Mouse (Mus musculus): ENCODE measurements around the gene Cst9.

Gene Cst9

GRCm38 (mm10) chr2:148834912-148835311 lies at the start of gene Cst9:
Cst9 (plus strand) TSS chr2:148835147.
- DNase-seq (ENCODE audit: low read depth): no peak

- DNase-seq (ENCODE audit: low read depth): no peak
Observed at GRCm38 (mm10) chr2:148789142-148789541, 45.8 kb upstream of the Cst9 start, which contains the start of gene Cst12. Cst12 (plus strand) TSS chr2:148789361.

DNA sequence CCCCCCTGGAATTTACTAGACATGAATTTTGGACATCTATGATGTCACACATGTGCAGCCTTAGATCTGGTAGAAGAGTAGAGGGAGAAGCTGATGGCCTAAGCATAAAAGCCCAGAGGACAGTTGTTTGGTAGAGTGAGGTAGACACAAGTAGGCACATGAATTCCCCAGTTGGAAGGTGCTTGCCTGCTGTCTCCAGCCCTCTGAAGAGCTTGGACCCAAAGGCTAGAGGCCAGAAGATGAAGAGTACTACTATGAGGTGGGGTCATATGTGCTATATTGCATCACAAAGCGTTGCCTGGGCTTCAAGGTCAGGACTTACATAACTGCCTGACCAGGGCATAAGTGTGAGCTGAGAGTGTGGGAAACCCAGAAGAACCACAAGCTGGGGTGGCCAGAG lies 36.5 kb upstream of the Cst9 start, which contains the start of gene Cst8:
Gene Cst8 (plus strand): TSS at position 301 of the 400 bp plus-strand sequence.
- DNase-seq (ENCODE audit: low read depth): no peak

DNA sequence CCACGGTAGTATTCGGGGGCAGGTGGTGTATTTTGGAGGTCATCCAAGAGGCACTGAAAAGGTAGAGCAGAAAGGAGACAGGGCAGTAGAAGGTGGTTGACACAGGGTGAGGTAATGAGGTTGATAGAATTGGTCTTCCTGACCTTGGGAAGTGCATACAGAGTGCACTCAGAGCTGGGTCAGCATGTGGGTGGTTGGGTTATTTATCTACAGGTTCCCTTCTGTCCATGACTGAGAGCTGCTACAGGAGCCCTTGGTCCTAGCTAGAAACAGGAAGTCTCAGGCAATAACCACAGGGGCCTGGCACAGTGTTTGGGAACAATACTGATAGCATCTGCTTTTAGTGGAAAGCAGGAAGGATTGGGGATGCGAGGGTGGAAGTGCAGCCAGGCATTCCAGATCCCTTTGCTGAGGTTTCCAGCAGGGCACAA lies 33.4 kb upstream of the Cst9 start:
- DNase-seq (ENCODE audit: low read depth): no peak

DNA sequence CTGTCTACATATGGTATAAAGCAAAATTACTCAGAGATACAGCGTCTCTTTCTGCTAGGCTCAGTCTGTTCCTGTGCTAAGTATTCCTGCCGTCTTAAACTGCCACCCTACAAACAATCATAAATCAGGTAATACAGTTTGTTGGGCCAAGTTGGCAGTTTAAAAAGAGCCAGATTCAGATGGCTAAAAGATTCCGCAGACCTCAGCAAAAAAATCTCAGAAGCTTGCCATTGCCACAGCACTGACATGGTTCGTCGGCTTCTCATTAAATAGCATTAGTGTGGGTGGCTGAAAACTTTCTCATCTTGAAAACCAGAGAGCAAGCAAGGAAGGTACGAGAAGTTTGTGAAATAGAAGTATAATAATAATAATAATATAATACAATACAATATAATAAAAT lies 28.3 kb upstream of the Cst9 start:
- no peak for DNase-seq (ENCODE audit: low read depth)

GRCm38 (mm10) chr2:148819909-148820308 lies 15.0 kb upstream of the Cst9 start, which contains the start of gene Cst13:
Cst13 (plus strand) TSS chr2:148820081.
- DNase-seq (ENCODE audit: low read depth): no peak

DNA sequence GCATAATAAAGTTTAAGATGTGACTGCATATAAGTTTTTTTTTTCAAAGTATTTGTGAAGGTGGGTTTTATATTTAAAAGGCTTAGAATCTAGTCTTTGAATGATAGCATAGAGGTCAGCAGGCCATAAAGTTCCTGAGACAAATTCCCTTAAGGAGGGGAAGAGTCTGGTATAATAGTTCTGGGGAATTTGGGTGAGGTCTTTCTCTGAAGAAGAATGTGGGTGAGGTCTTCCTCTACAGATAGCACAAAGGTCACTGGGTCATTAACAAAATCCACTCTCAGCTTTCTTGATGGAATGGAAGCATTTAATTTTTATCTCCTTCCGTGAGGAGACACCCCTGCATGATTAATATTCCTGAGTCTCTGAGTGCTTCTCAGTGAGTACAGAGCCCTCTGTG lies 9.0 kb upstream of the Cst9 start:
- no peak for DNase-seq (ENCODE audit: low read depth)

GRCm38 (mm10) chr2:148838075-148838777 lies 3.3 kb downstream of the Cst9 start:
- no peak for DNase-seq (ENCODE audit: low read depth)

GRCm38 (mm10) chr2:148839224-148839623 lies 4.3 kb downstream of the Cst9 start:
- no peak for DNase-seq (ENCODE audit: low read depth)

- DNase-seq (ENCODE audit: low read depth): peak; percentile 90
Observed at GRCm38 (mm10) chr2:148851116-148851906, 16.4 kb downstream of the Cst9 start.

GRCm38 (mm10) chr2:148856630-148857400 lies 21.9 kb downstream of the Cst9 start:
- peak; percentile 65 for DNase-seq (ENCODE audit: low read depth)

DNA sequence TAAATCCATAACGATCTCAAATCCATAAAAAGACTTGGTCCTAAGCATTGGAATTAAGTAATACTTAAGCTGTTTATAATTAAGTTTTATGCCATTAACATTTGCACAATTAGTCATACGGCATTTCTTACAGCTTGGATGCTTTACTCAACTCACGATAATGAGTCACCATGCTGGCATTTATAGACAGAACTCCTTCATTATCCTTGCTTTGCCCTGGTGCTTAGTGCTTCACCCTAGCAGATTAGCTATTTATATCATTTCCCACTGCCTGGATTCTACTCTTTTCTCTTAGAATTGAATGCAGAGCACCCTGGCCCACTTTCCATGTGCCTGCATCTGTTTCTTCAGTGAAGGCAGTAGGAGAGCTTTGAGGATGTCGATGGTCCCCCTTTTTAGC lies 22.6 kb downstream of the Cst9 start:
- DNase-seq (ENCODE audit: low read depth): peak; percentile 72

GRCm38 (mm10) chr2:148860993-148861392 lies 26.0 kb downstream of the Cst9 start:
- DNase-seq (ENCODE audit: low read depth): no peak

DNA sequence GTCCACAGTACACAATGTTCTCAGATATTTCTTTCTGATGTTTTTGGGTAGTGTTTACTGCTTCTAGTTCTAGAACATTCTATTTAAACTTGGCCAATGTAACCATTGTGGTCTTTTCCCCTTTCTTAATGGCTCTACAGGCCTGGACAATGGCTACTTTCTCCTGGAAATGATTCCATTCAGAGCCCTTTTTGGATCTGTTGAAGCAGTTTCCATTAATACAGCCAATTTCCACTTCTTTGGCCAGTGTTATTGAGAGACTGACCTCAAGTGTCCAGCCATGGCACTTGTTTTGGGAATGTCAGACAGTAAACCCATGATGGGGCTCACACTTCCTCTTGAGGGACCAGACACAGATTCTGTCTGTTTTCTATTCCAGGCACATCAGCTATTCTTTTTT lies 26.7 kb downstream of the Cst9 start:
- no peak for DNase-seq (ENCODE audit: low read depth)

DNA sequence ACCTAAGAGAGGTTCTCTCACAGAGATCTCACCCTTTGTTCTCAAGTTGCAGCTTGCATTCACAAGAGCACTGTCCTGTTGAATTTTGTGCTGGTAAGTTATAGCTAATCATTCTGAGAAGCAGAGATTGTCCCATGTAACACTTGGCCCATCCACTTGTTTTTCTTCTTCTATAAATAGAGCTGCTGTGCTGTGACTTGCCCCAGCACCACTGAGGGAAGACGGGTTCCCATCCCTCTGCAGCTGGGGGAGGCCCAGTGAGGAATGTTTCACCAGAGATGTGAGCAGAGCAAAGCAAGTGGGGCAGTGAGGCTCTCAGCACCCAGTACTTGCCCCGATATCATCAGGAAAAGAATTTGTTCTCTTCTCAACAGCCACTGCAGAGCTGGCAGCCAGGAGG lies 30.0 kb downstream of the Cst9 start, which contains the start of gene 9230104L09Rik:
Gene 9230104L09Rik (minus strand): TSS at position 73 of the 400 bp plus-strand sequence.
- peak; percentile 42 for DNase-seq (ENCODE audit: low read depth)

GRCm38 (mm10) chr2:148868959-148869358 lies 34.0 kb downstream of the Cst9 start:
- no peak for DNase-seq (ENCODE audit: low read depth)

DNA sequence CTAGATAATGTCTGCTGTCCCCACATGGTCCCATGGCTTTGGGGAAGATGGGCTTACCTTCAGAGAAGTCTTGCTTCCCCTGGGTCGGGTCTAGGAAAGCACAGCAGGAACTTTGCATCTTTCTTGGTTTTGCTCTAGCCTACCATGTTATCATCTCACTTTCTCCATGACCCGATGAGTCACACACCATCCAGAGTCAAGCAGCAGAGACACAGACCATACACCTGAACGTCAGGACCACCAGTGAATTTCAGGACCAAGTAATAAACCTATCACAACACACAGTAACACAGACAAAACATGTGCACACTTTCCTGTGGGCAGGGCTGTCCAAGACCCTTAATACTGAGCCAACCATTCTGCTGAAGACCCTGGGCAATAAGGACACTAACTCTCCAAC lies 35.6 kb downstream of the Cst9 start:
- DNase-seq (ENCODE audit: low read depth): no peak

- DNase-seq (ENCODE audit: low read depth): peak; percentile 85
Observed at GRCm38 (mm10) chr2:148872860-148873259, 37.9 kb downstream of the Cst9 start.

DNA sequence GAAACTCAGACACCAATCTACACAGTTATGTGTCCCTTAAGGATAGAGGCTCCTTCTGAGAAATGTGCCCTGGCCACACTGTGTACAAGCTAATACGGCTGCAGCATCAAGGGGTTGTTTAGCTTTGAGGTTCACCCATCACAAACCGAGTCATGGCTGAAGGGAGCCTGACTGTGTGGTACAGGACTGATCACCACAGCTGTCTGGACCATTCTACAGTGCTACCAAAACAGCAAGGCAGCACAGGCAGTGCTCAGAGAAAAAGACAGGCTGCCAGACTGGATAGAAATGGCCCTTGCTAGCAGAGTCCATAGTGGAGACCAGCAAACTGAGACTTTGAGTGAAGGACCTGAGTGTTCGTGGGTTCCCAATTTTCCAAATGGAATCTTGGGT lies 39.3 kb downstream of the Cst9 start:
- DNase-seq (ENCODE audit: low read depth): peak; percentile 18

DNA sequence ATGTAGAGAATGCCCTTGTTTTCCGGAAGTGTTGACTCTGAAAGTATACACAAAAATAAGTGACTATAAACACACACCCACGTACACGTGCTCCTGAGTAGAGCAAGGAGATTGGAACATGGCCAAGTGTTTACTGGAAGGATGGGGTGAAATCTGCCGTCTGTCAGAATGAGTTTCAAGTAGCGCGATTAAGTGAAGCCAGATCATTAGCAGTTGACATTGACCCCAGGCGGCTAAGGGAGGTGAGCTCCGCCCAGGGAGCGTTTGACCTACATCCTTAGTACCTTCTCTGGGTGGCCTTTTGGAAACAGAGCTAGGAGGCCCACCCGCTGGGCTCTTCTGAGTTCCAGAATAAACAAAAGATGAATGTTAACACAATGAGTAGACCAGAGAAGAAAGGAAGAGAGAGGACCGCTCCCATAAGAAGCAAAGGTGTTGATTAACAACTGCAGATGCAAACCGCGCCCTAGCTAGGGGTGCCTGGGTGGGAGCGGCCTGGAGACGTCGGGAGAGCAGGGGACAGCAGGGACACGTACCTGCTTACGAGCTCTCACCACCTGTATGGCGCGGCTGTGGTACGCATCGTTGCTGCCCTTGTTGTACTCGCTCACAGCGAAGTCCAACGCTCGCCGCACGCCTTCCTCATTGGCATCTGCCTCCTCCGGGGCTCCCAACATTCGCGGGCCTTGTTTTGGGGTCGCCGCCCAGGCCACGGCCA lies 39.8 kb downstream of the Cst9 start:
- DNase-seq (ENCODE audit: low read depth): peak; percentile 65

DNA sequence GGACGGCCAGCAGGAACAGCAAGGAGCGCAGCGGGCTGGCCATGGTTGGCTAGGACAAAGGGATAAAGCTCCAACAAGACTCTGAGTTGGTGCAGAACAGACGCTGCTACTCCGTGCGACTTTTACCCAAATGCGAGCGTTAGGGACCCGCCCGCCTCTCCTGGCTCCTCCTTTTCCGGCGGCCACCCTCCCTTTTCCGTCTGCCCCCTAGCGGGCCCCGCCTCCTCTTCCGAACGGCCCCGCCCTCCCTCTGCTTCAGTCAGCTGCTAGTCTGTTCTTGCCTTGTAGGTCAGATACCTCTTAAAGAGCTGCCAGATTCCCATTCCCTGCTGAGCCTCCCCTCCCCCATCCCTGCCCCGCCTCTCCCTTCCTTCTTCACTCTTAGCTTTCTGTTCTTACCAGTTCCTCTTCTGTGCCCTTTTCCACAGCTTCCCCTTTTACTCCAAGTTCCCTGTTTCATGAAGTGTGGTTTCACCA lies 40.4 kb downstream of the Cst9 start, which contains the start of gene Cst3:
Gene Cst3 (minus strand): TSS at position 358 of the 477 bp plus-strand sequence.
- DNase-seq (ENCODE audit: low read depth): peak; percentile 96

Data from NIH3T3 (cell line).